8 mouse cellular contexts compared by ENCODE assay signal in the genomic region with DNA sequence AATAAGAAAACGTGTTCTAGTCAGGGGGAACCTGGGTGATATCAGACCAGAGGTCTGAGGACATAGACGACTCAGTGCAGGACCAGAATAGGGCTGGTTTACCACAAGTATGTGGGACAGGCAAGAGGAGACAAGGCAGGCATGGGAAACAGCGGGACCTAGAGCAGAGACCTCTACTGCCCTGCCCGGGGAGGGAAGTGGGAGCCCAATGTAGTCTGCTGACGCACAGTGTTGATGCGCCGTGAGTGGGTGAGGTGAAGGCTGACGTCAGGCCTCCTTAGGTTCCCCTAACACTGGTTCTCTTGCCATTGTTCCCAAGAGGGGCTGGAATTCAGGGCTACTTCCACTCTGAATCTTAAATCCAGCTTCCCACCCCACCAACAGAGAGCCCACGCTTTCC. TPM values are rescaled to one million over a fixed set of nuclear protein-coding genes. Genes with fewer than 3 reads are reported as not detected.
DNase-seq lines count a peak whose midpoint lies in the region; ATAC-seq and TF ChIP-seq lines count a peak whose summit lies in the region.

No protein-coding gene starts in this region.

- H3K4me2 ChIP-seq in hindbrain, embryonic 12.5 days (replicated peaks): peak overlapping the region; percentile 18
- peak overlapping the region; percentile 29; the same call in 1 of the 2 replicates for H3K4me2 ChIP-seq in lung, embryonic 15.5 days
- peak overlapping the region; percentile 39; the same call in 1 of the 2 replicates for H3K4me2 ChIP-seq in stomach, embryonic 16.5 days (ENCODE audit: low read depth, low read length)

- intact Hi-C loops in gastrocnemius, adult 2 months (cut with DNase I): no loop called here

- 67% methylated on average over 9 of the region's 9 CpGs for WGBS in embryonic facial prominence, embryonic 10.5 days
- 54% methylated on average over 9 of the region's 9 CpGs for WGBS in hindbrain, embryonic 12.5 days
- WGBS in lung, embryonic 15.5 days: 45% methylated on average over 9 of the region's 9 CpGs
- WGBS in stomach, embryonic 16.5 days: 48% methylated on average over 9 of the region's 9 CpGs

- no peak for TF ChIP-seq CTCF in gastrocnemius, adult 2 months (IDR thresholded peaks at IDR 0.05)

- H3K27ac ChIP-seq in gastrocnemius, adult 2 months: peak overlapping the region; percentile 86
- peak overlapping the region; percentile 63; the same call in 1 of the 2 replicates for H3K27ac ChIP-seq in embryonic facial prominence, embryonic 10.5 days (replicated peaks)
- peak overlapping the region; percentile 71 for H3K27ac ChIP-seq in hindbrain, embryonic 12.5 days
- H3K27ac ChIP-seq in lung, embryonic 15.5 days: no peak overlapping the region
- no peak overlapping the region; the same call in 1 of the 2 replicates for H3K27ac ChIP-seq in stomach, embryonic 16.5 days (ENCODE audit: low read length)

- peaks cover 90% of the 10 kb centered on the region for H3K4me1 ChIP-seq in embryonic facial prominence, embryonic 10.5 days
- H3K4me1 ChIP-seq in hindbrain, embryonic 12.5 days: peaks cover 68% of the 10 kb centered on the region
- peaks cover 60% of the 10 kb centered on the region for H3K4me1 ChIP-seq in lung, embryonic 15.5 days
- peaks cover 69% of the 10 kb centered on the region for H3K4me1 ChIP-seq in stomach, embryonic 16.5 days (ENCODE audit: control insufficient read depth, insufficient read depth, low read length)

- no peaks in the 10 kb centered on the region for H3K9me3 ChIP-seq in embryonic facial prominence, embryonic 10.5 days
- no peaks in the 10 kb centered on the region for H3K9me3 ChIP-seq in hindbrain, embryonic 12.5 days (replicated peaks)
- H3K9me3 ChIP-seq in lung, embryonic 15.5 days: no peaks in the 10 kb centered on the region
- no peaks in the 10 kb centered on the region for H3K9me3 ChIP-seq in stomach, embryonic 16.5 days (replicated peaks; ENCODE audit: control insufficient read depth, low read length)

- no peak for ATAC-seq in hindbrain, embryonic 12.5 days (ENCODE audit: low FRiP score)
- ATAC-seq in lung, embryonic 15.5 days (ENCODE audit: borderline replicate concordance, extremely low read depth, low FRiP score, low TSS enrichment): no peak
- no peak for ATAC-seq in stomach, embryonic 16.5 days (ENCODE audit: insufficient read depth, low FRiP score)

- H3K27me3 ChIP-seq in embryonic facial prominence, embryonic 10.5 days (replicated peaks; ENCODE audit: low read depth, poor library complexity, severe bottlenecking): no peaks in the 10 kb centered on the region
- no peaks in the 10 kb centered on the region for H3K27me3 ChIP-seq in hindbrain, embryonic 12.5 days
- peaks cover 14% of the 10 kb centered on the region; the same call in 1 of the 2 replicates for H3K27me3 ChIP-seq in lung, embryonic 15.5 days
- no peaks in the 10 kb centered on the region for H3K27me3 ChIP-seq in stomach, embryonic 16.5 days (ENCODE audit: control insufficient read depth, insufficient read depth, low read length)

- H3K9ac ChIP-seq in hindbrain, embryonic 12.5 days: no peak overlapping the region; the same call in 1 of the 2 replicates
- H3K9ac ChIP-seq in lung, embryonic 15.5 days: no peak overlapping the region
- H3K9ac ChIP-seq in stomach, embryonic 16.5 days (ENCODE audit: low read length): peak overlapping the region; percentile 52

- no peaks in the 10 kb centered on the region for H3K36me3 ChIP-seq in embryonic facial prominence, embryonic 10.5 days (replicated peaks)
- no peaks in the 10 kb centered on the region for H3K36me3 ChIP-seq in hindbrain, embryonic 12.5 days
- H3K36me3 ChIP-seq in lung, embryonic 15.5 days: no peaks in the 10 kb centered on the region
- H3K36me3 ChIP-seq in stomach, embryonic 16.5 days (ENCODE audit: control insufficient read depth, insufficient read depth, low read length): no peaks in the 10 kb centered on the region

- no peak for DNase-seq in gastrocnemius, adult 2 months
- DNase-seq in gastrocnemius, postnatal 4 days (ENCODE audit: low spot score in 2 of 2): no peak
- DNase-seq in embryonic facial prominence, embryonic 10.5 days (ENCODE audit: low spot score): no peak
- no peak for DNase-seq in spleen, postnatal 10 days (ENCODE audit: low spot score in 2 of 2)
- DNase-seq in spleen, adult 12 weeks (ENCODE audit: low spot score): no peak

- H3K4me3 ChIP-seq in gastrocnemius, adult 2 months: peak overlapping the region; percentile 96
- no peak overlapping the region for H3K4me3 ChIP-seq in embryonic facial prominence, embryonic 10.5 days
- H3K4me3 ChIP-seq in hindbrain, embryonic 12.5 days: 0 out of 2 replicates have a peak overlapping the region, but pooled peaks have one; percentile 2
- no peak overlapping the region for H3K4me3 ChIP-seq in lung, embryonic 15.5 days
- H3K4me3 ChIP-seq in stomach, embryonic 16.5 days (replicated peaks; ENCODE audit: low read length): peak overlapping the region; percentile 21

RNA-seq across cellular contexts. Expression of a gene that starts 2.7 kb away (rescaled TPM):
- 100 to 1,000 TPM in 1 of 2 experiments, 10 to 100 TPM in 1; 61.6 to 103 TPM for total RNA-seq in gastrocnemius, adult 2 months (2021)
- 10 to 100 TPM; 64.1 to 73.4 TPM for total RNA-seq in gastrocnemius, postnatal 4 days (2021)
- 46.6 and 54.5 TPM in 2 replicates for polyA plus RNA-seq in embryonic facial prominence, embryonic 10.5 days (2016; fragmentation: Nextera tagmentation; extraction: Ambion mirVana)
- 20.1 and 38.1 TPM in 2 replicates for polyA plus RNA-seq in hindbrain, embryonic 12.5 days (2016; fragmentation: Nextera tagmentation; extraction: Ambion mirVana)
- polyA plus RNA-seq in lung, embryonic 15.5 days (2015; fragmentation: Nextera tagmentation; extraction: Ambion mirVana): 31.1 and 48.4 TPM in 2 replicates
- 48.6 and 59.9 TPM in 2 replicates for polyA plus RNA-seq in stomach, embryonic 16.5 days (2015; fragmentation: Nextera tagmentation; extraction: Ambion mirVana)

Comparison
In these comparisons a context has a peak if more than half of its experiments do, and no peak if none do; other contexts are left out.
1. H3K27ac ChIP-seq: peak in gastrocnemius, adult 2 months (single experiment), embryonic facial prominence, embryonic 10.5 days (single experiment) and hindbrain, embryonic 12.5 days (single experiment); none in lung, embryonic 15.5 days (single experiment) and stomach, embryonic 16.5 days (single experiment).
2. H3K4me3 ChIP-seq: peak in gastrocnemius, adult 2 months (single experiment), hindbrain, embryonic 12.5 days (single experiment) and stomach, embryonic 16.5 days (single experiment); none in embryonic facial prominence, embryonic 10.5 days (single experiment) and lung, embryonic 15.5 days (single experiment).
3. Peak in every context shown above with its lines, with median percentiles within 50 percentile points of each other: H3K4me2 ChIP-seq.